Mouse (Mus musculus) stomach, embryonic 16.5 days (tissue): ENCODE data around the gene Asic5. TPM values are rescaled to one million over a fixed set of nuclear protein-coding genes. Genes with fewer than 3 reads are reported as not detected.

ENCODE experiments used
- ATAC-seq: fragments of 200-750 bp; cut with Nextera tagmentation; 2 replicates; pipeline ENCODE4 v1.8.0; 2017; ENCODE audit warnings: moderate number of reproducible peaks, moderate TSS enrichment; ENCODE audit not compliant: insufficient read depth, low FRiP score
- H3K27ac ChIP-seq: fragments of 300-500 bp; sonication (generic); 2 replicates; pipeline ENCODE4 v1.5.1; 2014; ENCODE audit warnings: low read length
- H3K27me3 ChIP-seq: fragments of 300-500 bp; sonication (generic); 2 replicates; pipeline ENCODE4 v1.6.1; 2014; ENCODE audit warnings: low read length, control low read depth, mixed read lengths; ENCODE audit not compliant: control insufficient read depth, insufficient read depth
- H3K36me3 ChIP-seq: fragments of 300-500 bp; sonication (generic); 2 replicates; pipeline ENCODE4 v1.6.1; 2014; ENCODE audit warnings: low read length; ENCODE audit not compliant: control insufficient read depth, insufficient read depth
- H3K4me1 ChIP-seq: fragments of 300-500 bp; sonication (generic); 2 replicates; pipeline ENCODE4 v1.6.1; 2014; ENCODE audit warnings: low read length, control low read depth, mixed read lengths; ENCODE audit not compliant: control insufficient read depth, insufficient read depth
- H3K4me2 ChIP-seq: fragments of 300-500 bp; sonication (generic); 2 replicates; pipeline ENCODE4 v1.6.1; 2014; ENCODE audit warnings: low read depth, low read length, mixed read lengths
- H3K4me3 ChIP-seq: fragments of 300-500 bp; sonication (generic); replicated peaks from 2 replicates; pipeline ENCODE4 v1.5.1; 2014; ENCODE audit warnings: mild to moderate bottlenecking, low read length
- H3K9ac ChIP-seq: fragments of 300-500 bp; sonication (generic); 2 replicates; pipeline ENCODE4 v1.6.1; 2014; ENCODE audit warnings: low read length
- H3K9me3 ChIP-seq: fragments of 300-500 bp; sonication (generic); replicated peaks from 2 replicates; pipeline ENCODE4 v1.6.1; 2016; ENCODE audit warnings: low read length, control low read depth; ENCODE audit not compliant: control insufficient read depth
- WGBS: fragments of 180-500 bp; shearing (Covaris S2); extraction: QIAGEN DNeasy Blood & Tissue Kit; methylation state at CpG from one replicate; pipeline ENCODE4 v1.1.7; 2014; 5-methylcytosine and 5-hydroxymethylcytosine counted together
- polyA plus RNA-seq: library from polyadenylated mRNA; unstranded; fragments of >200 nt; fragmentation: Nextera tagmentation; extraction: Ambion mirVana; gene quantifications from 2 replicates; pipeline ENCODE4 v1.2.1, GENCODE M21; 2015

Gene Asic5
- polyA plus RNA-seq: 0.14 TPM in 1 of 2 replicates, not detected in the other

DNA sequence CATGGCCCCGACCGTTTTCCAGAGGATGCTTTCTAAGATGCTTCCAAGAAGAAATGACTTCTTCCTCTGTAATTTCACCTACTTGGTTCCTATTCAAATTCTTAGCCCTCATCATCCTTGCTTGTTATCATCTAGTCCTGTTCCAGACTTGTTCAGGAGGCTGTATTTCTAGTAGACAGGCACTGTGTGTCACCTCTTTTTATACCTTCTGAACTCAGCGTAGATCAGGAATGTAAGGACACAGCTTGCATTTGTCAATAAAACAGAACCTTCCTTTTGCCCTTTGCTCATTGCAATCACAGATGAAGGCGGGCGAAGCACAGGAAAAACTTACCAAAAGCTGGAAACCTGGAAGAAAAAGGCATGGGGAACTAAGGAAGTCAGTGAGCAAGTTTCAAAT, at the start of gene Asic5:
Gene Asic5 (plus strand): TSS at position 301 of the 400 bp plus-strand sequence.
- no peak for ATAC-seq
- WGBS: 76% methylated on average over 5 of the region's 5 CpGs
- H3K27ac ChIP-seq: no peak within 1 kb of the TSS

DNA sequence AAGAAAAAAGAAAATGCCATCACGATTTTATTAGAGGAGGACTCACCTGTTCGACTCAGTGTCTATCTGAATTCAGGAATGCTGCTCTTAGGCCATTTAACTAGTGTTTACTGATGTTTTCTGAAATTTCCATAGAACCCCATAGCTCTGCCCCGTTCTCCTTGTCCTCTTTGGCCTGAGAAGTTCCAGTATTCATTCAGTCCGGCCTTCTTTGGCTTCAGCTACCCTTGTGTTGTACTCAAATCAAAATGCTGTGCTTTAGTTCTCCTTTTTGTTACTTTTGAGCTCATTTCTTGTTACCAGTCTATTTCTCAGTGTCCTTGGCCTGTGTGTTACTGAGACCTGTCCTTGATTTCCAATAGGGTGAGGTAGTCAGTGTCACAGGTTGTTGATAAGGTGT, 48.7 kb upstream of the Asic5 start:
- no peak overlapping the region for H3K9ac ChIP-seq
- no peak overlapping the region for H3K4me3 ChIP-seq
- H3K9me3 ChIP-seq: no peaks in the 10 kb centered on the region
- no peak overlapping the region; the same call in 1 of the 2 replicates for H3K4me2 ChIP-seq
- no peaks in the 10 kb centered on the region for H3K36me3 ChIP-seq
- WGBS: 78% methylated on average over 4 of the region's 4 CpGs
- no peaks in the 10 kb centered on the region for H3K4me1 ChIP-seq
- no peak for ATAC-seq
- no peaks in the 10 kb centered on the region for H3K27me3 ChIP-seq
- H3K27ac ChIP-seq: no peak overlapping the region

More for the DNA sequence above, at the start of gene Asic5:
- Histone ChIP-seq H3K27me3 (no peaks in the 10 kb centered on the region), H3K9me3 (no peaks in the 10 kb centered on the region), H3K9ac (no peak within 1 kb of the TSS), H3K4me1 (no peaks in the 10 kb centered on the region), H3K4me2 (no peak within 1 kb of the TSS), H3K36me3 (no peaks in the 10 kb centered on the region), H3K4me3 (no peak within 1 kb of the TSS)

DNA sequence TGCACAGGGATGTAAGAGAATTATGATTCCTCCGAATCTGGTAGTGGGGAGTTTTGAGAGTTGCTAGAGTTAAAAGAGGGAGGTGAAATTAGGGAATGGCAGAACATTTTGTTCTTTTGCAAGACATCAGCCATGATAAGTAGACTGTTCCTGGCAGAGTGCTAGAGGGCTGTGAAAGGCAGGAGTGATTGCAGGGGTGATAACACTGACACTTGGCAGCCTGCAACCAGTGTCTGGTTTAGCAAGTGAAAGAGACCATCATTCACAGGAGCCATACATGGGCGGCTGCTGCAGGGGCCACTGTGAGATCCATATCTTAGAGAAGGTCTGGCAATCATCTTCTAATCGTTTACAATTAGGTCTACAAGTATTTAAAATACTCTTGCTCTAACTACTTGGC, 43.2 kb upstream of the Asic5 start:
- no peak overlapping the region for H3K9ac ChIP-seq
- H3K4me2 ChIP-seq: no peak overlapping the region
- 37% methylated on average over 3 of the region's 3 CpGs for WGBS
- no peaks in the 10 kb centered on the region for H3K9me3 ChIP-seq
- no peaks in the 10 kb centered on the region for H3K27me3 ChIP-seq
- ATAC-seq: no peak
- no peak overlapping the region for H3K27ac ChIP-seq
- no peak overlapping the region for H3K4me3 ChIP-seq
- H3K4me1 ChIP-seq: no peaks in the 10 kb centered on the region
- H3K36me3 ChIP-seq: no peaks in the 10 kb centered on the region

DNA sequence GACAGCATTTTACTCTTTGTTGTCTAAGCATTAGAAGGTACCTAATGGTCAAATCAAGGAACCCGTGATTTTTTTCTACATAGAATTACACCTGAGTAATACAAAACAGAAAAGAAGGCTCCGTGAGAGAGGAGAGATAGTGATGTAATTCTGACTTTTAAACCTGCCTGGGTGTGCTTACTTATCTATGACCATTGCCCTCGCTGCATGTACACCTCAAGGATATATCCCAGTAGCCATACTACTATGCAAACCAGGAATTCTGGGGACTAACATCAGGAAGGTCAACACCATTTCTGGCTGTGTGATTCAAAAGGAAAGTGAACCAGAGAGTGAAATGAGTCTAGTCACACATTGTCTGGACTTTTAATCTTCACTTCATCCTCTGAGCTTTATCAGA, 39.7 kb upstream of the Asic5 start:
- Histone ChIP-seq H3K9ac (no peak overlapping the region), H3K27me3 (no peaks in the 10 kb centered on the region), H3K4me2 (no peak overlapping the region), H3K9me3 (no peaks in the 10 kb centered on the region), H3K4me3 (no peak overlapping the region), H3K4me1 (no peaks in the 10 kb centered on the region), H3K27ac (no peak overlapping the region), H3K36me3 (no peaks in the 10 kb centered on the region)
- ATAC-seq: no peak
- 85% methylated on average over 3 of the region's 3 CpGs for WGBS

DNA sequence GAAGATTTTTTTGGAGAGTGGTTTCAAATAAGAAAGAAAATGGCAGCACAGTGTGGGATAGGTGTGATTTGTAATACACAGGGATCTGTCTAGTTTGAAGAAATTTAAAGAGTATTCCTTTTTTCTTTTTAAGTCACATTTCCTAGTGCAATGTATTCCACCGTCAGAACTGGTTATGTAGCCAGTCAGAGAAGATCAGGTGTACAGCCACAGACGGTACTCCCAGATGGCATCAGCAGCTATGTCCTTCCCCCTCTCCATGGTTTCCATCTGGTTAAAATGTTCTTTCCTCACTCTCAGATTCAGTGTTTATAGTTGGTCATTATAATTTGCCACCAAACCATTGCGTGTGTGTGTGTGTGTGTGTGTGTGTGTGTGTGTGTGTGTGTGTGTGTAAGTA, 39.0 kb upstream of the Asic5 start:
- Histone ChIP-seq H3K27ac (no peak overlapping the region), H3K4me1 (no peaks in the 10 kb centered on the region), H3K9me3 (no peaks in the 10 kb centered on the region), H3K36me3 (no peaks in the 10 kb centered on the region), H3K27me3 (no peaks in the 10 kb centered on the region), H3K4me3 (no peak overlapping the region), H3K9ac (no peak overlapping the region), H3K4me2 (no peak overlapping the region)
- WGBS: 92% methylated on average over 3 of the region's 3 CpGs
- ATAC-seq: no peak

DNA sequence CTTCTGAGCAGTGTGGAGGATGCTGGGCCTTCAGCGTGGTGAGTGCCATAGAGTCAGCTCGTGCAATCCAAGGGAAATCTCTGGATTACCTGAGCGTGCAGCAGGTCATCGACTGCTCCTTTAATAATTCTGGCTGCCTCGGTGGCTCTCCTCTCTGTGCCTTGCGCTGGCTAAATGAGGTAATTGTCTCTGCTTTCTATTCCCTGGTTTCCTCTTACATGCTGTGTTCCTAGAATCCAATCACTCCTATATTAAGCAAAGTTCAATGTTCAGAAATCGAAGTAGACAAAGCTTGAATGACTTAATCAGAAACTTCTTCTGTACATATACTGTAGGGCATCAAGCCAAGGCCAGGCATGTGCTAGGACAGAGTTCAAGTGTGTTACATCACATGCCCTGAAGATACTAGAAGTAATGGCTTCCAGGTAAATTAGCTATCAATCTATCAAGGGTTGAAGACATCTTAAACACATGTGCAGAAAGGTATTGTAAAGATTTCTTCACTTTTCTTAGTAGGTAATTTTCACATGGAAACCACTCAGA, 37.2 kb upstream of the Asic5 start:
- Histone ChIP-seq H3K27ac (no peak overlapping the region), H3K4me2 (no peak overlapping the region), H3K4me3 (no peak overlapping the region), H3K36me3 (no peaks in the 10 kb centered on the region), H3K27me3 (no peaks in the 10 kb centered on the region), H3K9ac (no peak overlapping the region), H3K4me1 (no peaks in the 10 kb centered on the region), H3K9me3 (no peaks in the 10 kb centered on the region)
- ATAC-seq: no peak
- WGBS: 90% methylated on average over 7 of the region's 7 CpGs

DNA sequence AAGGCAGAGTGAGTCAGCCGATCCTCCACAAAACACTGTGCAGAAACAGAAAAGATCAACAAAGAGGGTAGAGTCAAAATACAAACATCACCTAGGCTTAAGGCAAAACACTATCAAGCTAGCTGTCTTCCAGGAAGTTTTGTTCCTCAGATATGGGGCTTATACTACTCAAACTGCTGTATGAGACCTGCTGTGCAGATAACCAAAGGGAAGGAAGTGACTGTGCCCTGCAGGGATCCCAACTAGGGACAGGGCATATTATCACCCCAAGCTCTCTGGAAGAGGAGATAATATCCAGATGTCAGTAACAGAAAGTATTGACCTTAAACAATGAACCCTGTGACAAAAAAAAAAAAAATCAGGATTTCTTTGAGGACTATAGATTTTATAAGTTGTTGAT, 33.0 kb upstream of the Asic5 start:
- WGBS: 76% methylated on average over 1 of the region's 1 CpGs

DNA sequence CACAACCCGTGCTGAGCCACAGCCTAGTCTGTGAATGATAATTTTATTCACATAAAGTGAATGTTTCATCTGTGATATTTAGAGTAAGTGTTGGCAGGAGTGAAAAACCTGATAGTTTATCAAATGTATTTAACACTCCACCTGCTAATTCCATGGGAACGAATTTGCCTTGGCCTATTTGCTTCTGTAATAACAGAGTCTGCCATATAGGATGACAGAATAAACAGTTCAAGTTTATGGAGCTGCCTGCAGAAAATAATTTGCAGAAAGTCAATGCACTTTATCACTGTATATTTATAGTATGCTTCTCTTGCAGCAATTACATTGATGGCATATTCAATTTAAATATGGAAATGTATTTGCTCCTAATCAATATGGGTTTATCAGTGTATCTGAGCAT, 30.3 kb upstream of the Asic5 start:
- 65% methylated on average over 2 of the region's 2 CpGs for WGBS
- H3K4me3 ChIP-seq: no peak overlapping the region
- H3K27me3 ChIP-seq: no peaks in the 10 kb centered on the region
- no peak overlapping the region for H3K27ac ChIP-seq
- no peaks in the 10 kb centered on the region for H3K36me3 ChIP-seq
- H3K9ac ChIP-seq: no peak overlapping the region
- no peak overlapping the region for H3K4me2 ChIP-seq
- H3K4me1 ChIP-seq: no peaks in the 10 kb centered on the region
- no peaks in the 10 kb centered on the region for H3K9me3 ChIP-seq
- ATAC-seq: no peak

More for the DNA sequence above, 33.0 kb upstream of the Asic5 start:
- Histone ChIP-seq H3K4me3 (no peak overlapping the region), H3K27me3 (no peaks in the 10 kb centered on the region), H3K4me1 (no peaks in the 10 kb centered on the region), H3K36me3 (no peaks in the 10 kb centered on the region), H3K27ac (no peak overlapping the region), H3K4me2 (no peak overlapping the region), H3K9me3 (no peaks in the 10 kb centered on the region), H3K9ac (no peak overlapping the region)
- ATAC-seq: no peak

DNA sequence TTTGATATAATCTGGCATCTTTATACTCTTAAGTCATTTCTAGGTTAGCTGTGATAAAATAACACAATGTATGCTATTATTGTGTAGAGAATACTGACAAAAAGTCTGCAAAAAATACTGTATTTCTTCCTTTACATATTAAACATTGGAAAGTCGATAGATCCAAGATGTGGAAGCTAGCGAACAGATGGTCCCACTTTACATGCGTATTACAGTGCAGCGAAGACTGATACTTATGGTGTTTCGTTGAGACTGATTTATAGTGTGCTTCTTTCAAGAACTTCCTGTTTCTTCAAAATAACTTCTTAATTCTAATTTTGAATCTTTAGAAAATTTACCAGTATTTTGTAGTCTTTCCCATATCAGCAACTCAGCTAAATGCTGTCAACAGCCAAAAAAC, 24.6 kb upstream of the Asic5 start:
- Histone ChIP-seq H3K4me1 (no peaks in the 10 kb centered on the region), H3K4me2 (no peak overlapping the region), H3K27ac (no peak overlapping the region), H3K36me3 (no peaks in the 10 kb centered on the region), H3K9ac (no peak overlapping the region), H3K27me3 (no peaks in the 10 kb centered on the region), H3K9me3 (no peaks in the 10 kb centered on the region), H3K4me3 (no peak overlapping the region)
- no peak for ATAC-seq
- WGBS: 85% methylated on average over 5 of the region's 5 CpGs

DNA sequence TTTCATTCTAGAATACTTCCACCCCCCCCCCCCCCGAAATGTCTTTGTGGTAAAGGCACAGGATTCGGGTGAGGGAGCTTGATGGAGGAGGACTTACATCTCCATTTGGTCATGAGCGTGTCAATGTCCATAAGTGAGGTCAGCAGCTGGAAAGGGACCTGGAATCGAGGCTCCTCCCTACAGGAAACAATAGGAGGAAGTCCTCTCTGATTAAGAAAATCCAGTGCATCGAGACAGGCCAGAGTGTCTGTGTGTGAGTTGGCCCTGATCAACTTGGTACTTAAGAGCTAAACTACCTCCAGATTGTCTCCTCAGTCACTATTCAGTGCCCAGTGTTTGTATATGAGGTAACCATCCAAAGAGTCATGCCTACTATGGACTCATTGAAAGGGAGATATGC, 20.8 kb upstream of the Asic5 start:
- Histone ChIP-seq H3K9ac (no peak overlapping the region), H3K36me3 (no peaks in the 10 kb centered on the region), H3K4me1 (no peaks in the 10 kb centered on the region), H3K9me3 (no peaks in the 10 kb centered on the region), H3K27ac (no peak overlapping the region), H3K27me3 (no peaks in the 10 kb centered on the region), H3K4me2 (no peak overlapping the region), H3K4me3 (no peak overlapping the region)
- ATAC-seq: no peak
- WGBS: 81% methylated on average over 5 of the region's 5 CpGs
